Mouse (Mus musculus) embryonic facial prominence, embryonic 11.5 days (tissue): ENCODE results near the gene Gm29797. TPM values are rescaled to one million over a fixed set of nuclear protein-coding genes. Genes with fewer than 3 reads are reported as not detected.
A peak's percentile ranks its signal among the peaks of the same experiment; 100 is the strongest.

Experiments
- ATAC-seq: fragments of 200-750 bp; cut with Nextera tagmentation; replicated peaks from 2 replicates; pipeline ENCODE4 v1.8.0; 2017; ENCODE audit warnings: low read depth; ENCODE audit not compliant: insufficient number of reproducible peaks, low FRiP score, low TSS enrichment
- DNase-seq: peaks from one replicate; pipeline ENCODE4 v3.0.0-alpha.2; 2015; ENCODE audit warnings: low spot score
- H3K27ac ChIP-seq: fragments of 300-500 bp; sonication (generic); replicated peaks from 2 replicates; pipeline ENCODE4 v1.5.1; 2014; ENCODE audit warnings: mild to moderate bottlenecking, low read depth, low read length, control low read depth
- H3K27me3 ChIP-seq: fragments of 300-500 bp; sonication (generic); 2 replicates; pipeline ENCODE4 v1.6.1; 2014; ENCODE audit warnings: mild to moderate bottlenecking, low read length, moderate library complexity, mixed read lengths; ENCODE audit not compliant: control insufficient read depth, insufficient read depth
- H3K36me3 ChIP-seq: fragments of 300-500 bp; sonication (generic); replicated peaks from 2 replicates; pipeline ENCODE4 v1.6.1; 2014; ENCODE audit warnings: low read depth, mild to moderate bottlenecking, low read length, moderate library complexity, mixed read lengths; ENCODE audit not compliant: control insufficient read depth, insufficient read depth
- H3K4me1 ChIP-seq: fragments of 300-500 bp; sonication (generic); 2 replicates; pipeline ENCODE4 v1.6.1; 2014; ENCODE audit warnings: low read length, mixed read lengths; ENCODE audit not compliant: control insufficient read depth, insufficient read depth
- H3K4me2 ChIP-seq: fragments of 300-500 bp; sonication (generic); 2 replicates; pipeline ENCODE4 v1.6.1; 2014; ENCODE audit warnings: low read depth, mild to moderate bottlenecking, control low read depth, low read length, moderate library complexity
- H3K4me3 ChIP-seq: fragments of 300-500 bp; sonication (generic); 2 replicates; pipeline ENCODE4 v1.5.1; 2014; ENCODE audit warnings: low read depth, low read length, control low read depth
- H3K9ac ChIP-seq: fragments of 300-500 bp; sonication (generic); replicated peaks from 2 replicates; pipeline ENCODE4 v1.6.1; 2014; ENCODE audit warnings: mild to moderate bottlenecking, control low read depth, low read length
- H3K9me3 ChIP-seq: fragments of 300-500 bp; sonication (generic); replicated peaks from 2 replicates; pipeline ENCODE4 v1.6.1; 2016; ENCODE audit warnings: mild to moderate bottlenecking, low read length, inconsistent platforms, mixed read lengths; ENCODE audit not compliant: control insufficient read depth
- WGBS: fragments of 180-500 bp; shearing (Covaris S2); extraction: QIAGEN DNeasy Blood & Tissue Kit; methylation state at CpG from one replicate; pipeline ENCODE4 v1.1.7; 2014; 5-methylcytosine and 5-hydroxymethylcytosine counted together
- polyA plus RNA-seq: library from polyadenylated mRNA; unstranded; fragments of >200 nt; fragmentation: Nextera tagmentation; extraction: Ambion mirVana; gene quantifications from 2 replicates; pipeline ENCODE4 v1.2.1, GENCODE M21; 2014

Gm29797 gene
- polyA plus RNA-seq, 1 experiment from 2014 or later, result 0.29 TPM

- WGBS, result 4% methylated on average over 14 of the region's 14 CpGs
- Histone ChIP-seq H3K4me2 (peak overlapping the region; percentile 38), H3K4me3 (no peak overlapping the region), H3K9ac (peak overlapping the region; percentile 51), H3K4me1 (peaks cover 2% of the 10 kb centered on the region; the same call in 1 of the 2 replicates), H3K9me3 (no peaks in the 10 kb centered on the region), H3K27me3 (peaks cover 23% of the 10 kb centered on the region), H3K27ac (no peak overlapping the region), H3K36me3 (no peaks in the 10 kb centered on the region)
- DNase-seq (peak; percentile 64), ATAC-seq (no peak)
Observed at GRCm38 (mm10) chr2:181675454-181675853, 18.6 kb downstream of the Gm29797 start.

- 51% methylated on average over 2 of the region's 2 CpGs for WGBS
- peak; percentile 57 for DNase-seq
- H3K36me3 ChIP-seq, result no peaks in the 10 kb centered on the region
- no peaks in the 10 kb centered on the region; the same call in 1 of the 2 replicates for H3K4me1 ChIP-seq
- no peak overlapping the region for H3K27ac ChIP-seq
- H3K4me2 ChIP-seq, result no peak overlapping the region
- H3K4me3 ChIP-seq, result no peak overlapping the region
- no peak for ATAC-seq
- no peaks in the 10 kb centered on the region for H3K9me3 ChIP-seq
- peaks cover 14% of the 10 kb centered on the region for H3K27me3 ChIP-seq
- no peak overlapping the region for H3K9ac ChIP-seq
Observed at GRCm38 (mm10) chr2:181676424-181676823, 19.6 kb downstream of the Gm29797 start.

DNA sequence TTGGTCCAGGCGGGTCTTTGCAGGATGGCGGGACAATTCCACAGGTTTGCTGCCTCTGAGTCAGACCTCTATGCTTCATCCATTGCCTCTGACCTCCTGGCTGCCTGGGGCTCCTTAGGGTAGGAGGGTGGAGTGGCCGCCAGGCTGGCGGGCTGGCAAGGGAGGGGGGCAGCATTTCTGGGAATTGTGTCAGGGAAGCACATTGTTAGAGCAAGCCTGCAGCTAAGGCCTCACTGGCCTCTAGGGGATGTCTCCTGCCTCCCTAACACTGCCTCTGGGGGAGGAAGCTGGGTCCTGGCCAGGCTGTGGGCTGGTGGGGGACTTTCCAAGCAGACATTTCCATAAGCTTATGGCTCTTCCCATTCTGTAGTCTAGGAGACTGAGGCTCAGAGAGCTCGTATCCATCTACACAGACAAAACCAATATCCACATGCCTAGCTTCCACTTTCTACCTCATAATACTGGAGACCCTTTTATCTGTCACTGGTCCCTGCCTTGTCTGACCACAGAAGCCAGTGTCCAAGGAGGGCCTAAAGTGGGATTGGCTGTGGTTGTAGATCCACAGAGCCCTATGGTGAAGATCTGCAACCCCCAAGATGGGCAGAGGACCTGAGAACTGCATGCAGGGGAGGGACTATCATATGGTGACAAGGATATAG is 20.4 kb downstream of the Gm29797 start:
- 57% methylated on average over 5 of the region's 5 CpGs for WGBS
- Histone ChIP-seq H3K4me1 (no peaks in the 10 kb centered on the region; the same call in 1 of the 2 replicates), H3K9ac (no peak overlapping the region), H3K27me3 (peaks cover 6% of the 10 kb centered on the region), H3K4me3 (no peak overlapping the region), H3K27ac (no peak overlapping the region), H3K4me2 (no peak overlapping the region), H3K9me3 (no peaks in the 10 kb centered on the region), H3K36me3 (no peaks in the 10 kb centered on the region)
- DNase-seq (no peak), ATAC-seq (no peak)

DNA sequence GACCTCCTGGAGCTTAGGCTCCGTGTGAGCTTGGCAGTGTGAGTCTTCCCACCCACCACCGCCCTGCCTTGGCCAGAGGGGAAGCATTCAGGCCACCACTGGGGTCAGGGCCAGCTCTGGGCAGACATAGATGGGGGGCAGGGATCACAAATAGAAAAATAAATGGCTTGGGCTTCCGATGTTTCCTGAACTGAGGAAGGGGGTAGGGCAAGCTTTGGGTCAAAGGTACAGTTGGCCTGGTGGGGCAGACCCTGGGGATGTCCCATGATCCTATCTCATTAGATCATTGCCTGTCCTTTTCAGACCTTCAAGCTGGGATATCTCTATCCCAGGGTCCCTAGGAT is 20.9 kb downstream of the Gm29797 start:
- Histone ChIP-seq H3K9ac (no peak overlapping the region), H3K4me1 (no peaks in the 10 kb centered on the region; the same call in 1 of the 2 replicates), H3K9me3 (no peaks in the 10 kb centered on the region), H3K27me3 (peaks cover under 1% of the 10 kb centered on the region), H3K36me3 (no peaks in the 10 kb centered on the region), H3K27ac (no peak overlapping the region), H3K4me2 (no peak overlapping the region), H3K4me3 (no peak overlapping the region)
- WGBS, result 58% methylated on average over 3 of the region's 3 CpGs
- ATAC-seq (no peak), DNase-seq (no peak)

- Histone ChIP-seq H3K4me3 (no peak overlapping the region), H3K27ac (no peak overlapping the region), H3K4me2 (no peak overlapping the region), H3K4me1 (no peaks in the 10 kb centered on the region; the same call in 1 of the 2 replicates), H3K27me3 (no peaks in the 10 kb centered on the region), H3K9ac (no peak overlapping the region), H3K9me3 (no peaks in the 10 kb centered on the region), H3K36me3 (no peaks in the 10 kb centered on the region)
- 39% methylated on average over 1 of the region's 1 CpGs for WGBS
- ATAC-seq (peak; percentile 69), DNase-seq (peak; percentile 87)
Observed at GRCm38 (mm10) chr2:181678780-181679179, 21.9 kb downstream of the Gm29797 start.

- no peaks in the 10 kb centered on the region for H3K36me3 ChIP-seq
- DNase-seq, result peak; percentile 82
- H3K4me1 ChIP-seq, result no peaks in the 10 kb centered on the region; the same call in 1 of the 2 replicates
- no peaks in the 10 kb centered on the region for H3K9me3 ChIP-seq
- H3K9ac ChIP-seq, result peak within 1 kb of the TSS; percentile 87
- WGBS, result under 1% methylated on average over 54 of the region's 69 CpGs
- peak within 1 kb of the TSS; percentile 91 for H3K4me2 ChIP-seq
- H3K4me3 ChIP-seq, result peak within 1 kb of the TSS; percentile 62
- peak; percentile 46 for ATAC-seq
- peak within 1 kb of the TSS; percentile 44; the same call in 1 of the 2 replicates for H3K27ac ChIP-seq
- no peaks in the 10 kb centered on the region for H3K27me3 ChIP-seq
Observed at GRCm38 (mm10) chr2:181679951-181680715, 23.3 kb downstream of the Gm29797 start, which contains the start of gene Tcea2. Gene Tcea2, plus strand, starts transcription at chr2:181680310.

- Histone ChIP-seq H3K4me3 (peak overlapping the region; percentile 62), H3K36me3 (no peaks in the 10 kb centered on the region; the same call in 1 of the 2 replicates), H3K27me3 (no peaks in the 10 kb centered on the region), H3K9ac (peak overlapping the region; percentile 87), H3K4me2 (peak overlapping the region; percentile 91), H3K9me3 (no peaks in the 10 kb centered on the region), H3K4me1 (no peaks in the 10 kb centered on the region), H3K27ac (no peak overlapping the region)
- DNase-seq (no peak), ATAC-seq (peak; percentile 5; the same call in 1 of the 2 replicates)
- WGBS, result 11% methylated on average over 7 of the region's 7 CpGs
Observed at GRCm38 (mm10) chr2:181680716-181681117, 23.9 kb downstream of the Gm29797 start.

- DNase-seq, result no peak
- no peaks in the 10 kb centered on the region for H3K27me3 ChIP-seq
- H3K4me1 ChIP-seq, result no peaks in the 10 kb centered on the region
- H3K9me3 ChIP-seq, result no peaks in the 10 kb centered on the region
- 83% methylated on average over 1 of the region's 1 CpGs for WGBS
- no peak overlapping the region for H3K4me2 ChIP-seq
- no peak overlapping the region for H3K4me3 ChIP-seq
- H3K27ac ChIP-seq, result no peak overlapping the region
- H3K36me3 ChIP-seq, result no peaks in the 10 kb centered on the region; the same call in 1 of the 2 replicates
- ATAC-seq, result no peak
- no peak overlapping the region for H3K9ac ChIP-seq
Observed at GRCm38 (mm10) chr2:181681978-181682377, 25.1 kb downstream of the Gm29797 start.
